Mouse (Mus musculus) lung, postnatal 36 days (tissue): Measurements from ENCODE around the gene Zc3h10.
"Not testable (repeated sequence)": the region's sequence is repeated elsewhere in the genome, so short reads cannot be mapped to it uniquely, and the experiment has no call there.

Experiments used
- DNase-seq: peaks from one replicate; pipeline ENCODE4 v3.0.0; 2022; ENCODE audit warnings: mixed read lengths

Gene Zc3h10

DNA sequence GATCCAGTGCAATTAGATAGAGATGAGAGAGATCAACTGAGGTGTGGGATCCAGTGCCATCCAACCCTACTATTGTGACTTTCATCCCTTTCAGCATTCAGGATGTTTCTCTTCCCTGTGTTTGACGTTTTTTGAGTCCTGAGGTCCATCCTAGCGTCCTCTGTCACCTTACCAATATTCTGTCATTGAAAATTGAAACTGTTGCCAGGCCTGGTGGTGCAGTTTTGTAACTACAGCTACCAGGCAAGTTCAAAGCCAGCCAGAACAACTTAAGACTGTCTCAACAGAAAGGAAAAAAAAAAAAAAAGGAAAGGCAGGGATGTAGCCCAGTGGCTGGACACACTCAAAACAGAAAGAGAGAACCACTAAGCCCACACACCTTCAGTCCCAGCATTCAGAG lies 52.3 kb downstream of the Zc3h10 start:
- DNase-seq, result no peak

DNA sequence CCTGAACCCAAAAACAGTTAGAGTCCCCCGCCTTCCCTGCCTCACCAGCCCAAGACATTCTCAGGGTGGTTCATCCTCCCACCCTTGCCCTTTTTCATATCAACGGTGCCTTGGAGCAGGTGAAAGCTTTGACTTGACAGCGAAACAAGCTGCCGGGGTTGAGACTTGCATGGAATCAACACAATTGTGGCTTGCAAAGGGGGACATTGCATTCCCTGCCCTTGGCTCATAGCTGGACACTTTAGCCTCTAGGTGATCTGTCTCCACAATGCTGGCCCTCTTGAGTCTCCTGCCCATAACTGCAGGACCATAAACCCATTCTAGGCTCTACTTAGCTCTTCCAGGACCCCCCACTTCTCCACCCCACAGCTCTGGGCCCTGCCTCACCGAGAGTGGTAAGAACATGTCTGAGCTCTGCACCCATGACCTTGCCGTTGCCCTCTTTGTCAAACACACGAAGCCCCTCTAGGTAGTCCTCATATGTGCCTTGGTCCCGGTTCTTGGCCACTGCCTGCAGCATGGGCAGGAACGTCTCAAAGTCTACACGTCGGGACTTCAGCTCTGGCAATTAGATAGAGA lies 52.8 kb downstream of the Zc3h10 start:
- DNase-seq, result no peak

DNA sequence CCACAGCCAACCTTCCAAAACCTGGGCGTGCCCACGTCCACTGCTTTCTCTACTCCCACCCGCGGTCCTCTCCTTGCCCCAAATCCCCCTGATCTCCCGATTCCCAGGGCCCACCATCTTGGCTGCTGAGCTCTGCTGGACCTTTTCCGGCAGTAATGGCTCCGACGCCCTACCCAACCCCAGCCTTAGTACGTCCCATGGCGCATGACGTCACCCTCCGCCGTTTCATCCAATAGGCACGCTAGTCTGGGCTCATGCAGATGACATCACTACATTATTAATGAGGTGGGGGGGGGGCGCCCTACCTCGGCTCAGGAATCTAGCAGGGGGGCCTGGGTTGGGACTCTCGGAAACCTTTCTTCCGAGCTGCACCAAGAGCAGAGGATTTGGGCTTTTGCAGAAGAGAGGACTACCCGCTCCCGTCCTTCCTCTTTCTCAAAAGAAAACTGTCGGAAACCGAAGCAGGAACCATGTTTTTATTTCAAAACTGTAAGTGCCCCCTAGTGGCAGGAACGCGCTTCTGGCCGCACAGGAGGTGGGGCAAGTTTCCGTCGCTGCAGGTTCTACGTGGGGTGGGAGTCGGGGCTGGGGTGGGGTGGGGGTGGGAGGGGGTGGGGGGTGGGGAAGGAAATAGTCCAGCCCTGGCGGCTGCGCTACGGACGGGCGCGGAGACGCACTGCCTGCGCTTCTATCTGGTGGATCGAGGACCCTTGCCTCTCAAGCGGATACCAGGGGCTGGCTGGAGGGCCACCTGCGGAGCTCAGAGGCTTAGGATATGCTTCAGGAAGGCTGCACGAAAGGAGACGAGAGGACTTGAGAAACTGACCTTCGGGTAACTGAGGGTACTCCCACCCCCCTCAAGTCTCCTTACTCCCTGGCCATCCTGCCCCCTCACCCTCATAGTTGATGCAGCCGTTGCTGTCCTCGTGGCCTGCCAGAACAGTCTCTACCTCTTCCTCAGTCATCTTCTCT lies 53.6 kb downstream of the Zc3h10 start, which contains the start of gene Myl6:
Myl6 (minus strand) TSS at position 451 of the 972 bp plus-strand sequence.
- DNase-seq, result peak; percentile 100

DNA sequence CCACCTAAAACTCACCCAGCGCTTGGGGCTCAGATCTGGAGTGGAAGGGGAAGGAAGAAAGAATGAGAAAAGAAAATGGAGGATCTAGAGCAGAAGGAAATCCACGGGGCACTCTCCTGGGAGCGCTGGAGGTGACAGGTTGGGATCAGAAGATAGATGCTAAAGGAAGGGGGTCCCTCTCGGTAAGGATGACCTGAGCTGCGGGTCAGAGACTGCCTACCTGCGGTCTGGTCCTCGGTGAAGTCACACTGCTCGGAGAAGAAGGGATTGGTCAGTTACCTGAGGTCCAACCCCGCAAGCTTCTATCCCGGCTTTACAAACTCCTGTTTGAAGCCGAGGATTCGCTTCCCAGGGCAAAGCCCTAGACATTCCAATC lies 54.3 kb downstream of the Zc3h10 start:
- no peak for DNase-seq

GRCm38 (mm10) chr10:128492633-128493311 lies 54.8 kb downstream of the Zc3h10 start:
- peak; percentile 90 for DNase-seq

DNA sequence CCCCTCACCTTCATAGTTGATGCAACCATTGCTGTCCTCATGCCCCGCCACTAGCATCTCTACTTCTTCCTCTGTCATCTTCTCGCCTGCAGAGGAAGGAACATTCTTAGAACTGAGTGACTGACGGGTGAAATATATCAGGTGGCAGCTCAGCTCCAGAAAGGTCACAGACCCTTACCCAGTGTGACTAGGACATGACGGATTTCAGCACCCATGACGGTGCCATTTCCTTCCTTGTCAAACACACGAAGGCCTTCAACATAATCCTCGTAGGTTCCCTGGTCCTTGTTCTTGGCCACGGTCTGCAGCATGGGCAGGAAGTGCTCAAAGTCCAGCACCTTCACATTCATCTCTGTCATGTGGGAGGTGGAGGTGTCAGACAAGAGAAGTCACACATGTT lies 55.5 kb downstream of the Zc3h10 start:
- not testable (repeated sequence) for DNase-seq
